Mouse (Mus musculus): ENCODE data around the gene Pde4b. TPM values are rescaled to one million over a fixed set of nuclear protein-coding genes. Genes with fewer than 3 reads are reported as not detected.

Pde4b gene
- polyA plus RNA-seq, 1 experiment from 2014 or later: 44.5 TPM

- Histone ChIP-seq H3K36me3 (ENCODE audit: insufficient read depth, low read length) (no peaks in the 10 kb centered on the region), H3K4me1 (ENCODE audit: insufficient read depth, low read depth, low read length) (no peaks in the 10 kb centered on the region), H3K27ac (ENCODE audit: low read length) (no peak overlapping the region), H3K9me3 (ENCODE audit: low read length) (no peaks in the 10 kb centered on the region), H3K9ac (replicated peaks; ENCODE audit: low read depth) (no peak overlapping the region), H3K4me3 (ENCODE audit: low read depth, low read length) (no peak overlapping the region), H3K27me3 (replicated peaks; ENCODE audit: insufficient read depth, low read length) (no peaks in the 10 kb centered on the region), H3K4me2 (replicated peaks; ENCODE audit: low read depth, low read length) (no peak overlapping the region)
- WGBS: 35% methylated on average over 2 of the region's 2 CpGs
- no peak for DNase-seq (ENCODE audit: low spot score)
- no peak for ATAC-seq
- no peak for TF ChIP-seq CTCF (IDR thresholded peaks at IDR 0.05)
- TF ChIP-seq EP300 (IDR thresholded peaks at IDR 0.05): no peak
Measured at GRCm38 (mm10) chr4:102579746-102580145, 492.4 kb downstream of the Pde4b start.

GRCm38 (mm10) chr4:102582165-102582749 is 494.9 kb downstream of the Pde4b start:
- no peak overlapping the region for H3K9ac ChIP-seq (replicated peaks; ENCODE audit: low read depth)
- no peak for DNase-seq (ENCODE audit: low spot score)
- TF ChIP-seq CTCF (IDR thresholded peaks at IDR 0.05): peak; percentile 27; the same call in 1 of the 2 replicates
- TF ChIP-seq EP300 (IDR thresholded peaks at IDR 0.05): peak; percentile 26; the same call in 1 of the 2 replicates
- WGBS: 70% methylated on average over 8 of the region's 8 CpGs
- H3K4me2 ChIP-seq (replicated peaks; ENCODE audit: low read depth, low read length): no peak overlapping the region
- H3K27ac ChIP-seq (ENCODE audit: low read length): no peak overlapping the region
- H3K9me3 ChIP-seq (ENCODE audit: low read length): no peaks in the 10 kb centered on the region
- H3K4me3 ChIP-seq (ENCODE audit: low read depth, low read length): no peak overlapping the region
- no peaks in the 10 kb centered on the region for H3K4me1 ChIP-seq (ENCODE audit: insufficient read depth, low read depth, low read length)
- H3K27me3 ChIP-seq (replicated peaks; ENCODE audit: insufficient read depth, low read length): no peaks in the 10 kb centered on the region
- H3K36me3 ChIP-seq (ENCODE audit: insufficient read depth, low read length): no peaks in the 10 kb centered on the region
- ATAC-seq: no peak

- no peak overlapping the region for H3K27ac ChIP-seq (ENCODE audit: low read length)
- H3K9me3 ChIP-seq (ENCODE audit: low read length): no peaks in the 10 kb centered on the region
- H3K4me2 ChIP-seq (replicated peaks; ENCODE audit: low read depth, low read length): no peak overlapping the region
- H3K4me1 ChIP-seq (ENCODE audit: insufficient read depth, low read depth, low read length): no peaks in the 10 kb centered on the region
- WGBS: 70% methylated on average over 6 of the region's 6 CpGs
- H3K9ac ChIP-seq (replicated peaks; ENCODE audit: low read depth): no peak overlapping the region
- no peak for DNase-seq (ENCODE audit: low spot score)
- no peaks in the 10 kb centered on the region for H3K36me3 ChIP-seq (ENCODE audit: insufficient read depth, low read length)
- TF ChIP-seq CTCF (IDR thresholded peaks at IDR 0.05) (no peak), EP300 (IDR thresholded peaks at IDR 0.05) (no peak)
- no peak for ATAC-seq
- no peak overlapping the region for H3K4me3 ChIP-seq (ENCODE audit: low read depth, low read length)
- H3K27me3 ChIP-seq (replicated peaks; ENCODE audit: insufficient read depth, low read length): no peaks in the 10 kb centered on the region
Measured at GRCm38 (mm10) chr4:102582963-102583362, 495.6 kb downstream of the Pde4b start.

- H3K4me1 ChIP-seq (ENCODE audit: insufficient read depth, low read depth, low read length): no peaks in the 10 kb centered on the region
- H3K27ac ChIP-seq (ENCODE audit: low read length): no peak overlapping the region
- no peak overlapping the region for H3K4me3 ChIP-seq (ENCODE audit: low read depth, low read length)
- H3K4me2 ChIP-seq (replicated peaks; ENCODE audit: low read depth, low read length): no peak overlapping the region
- no peaks in the 10 kb centered on the region for H3K9me3 ChIP-seq (ENCODE audit: low read length)
- no peak for TF ChIP-seq CTCF (IDR thresholded peaks at IDR 0.05)
- TF ChIP-seq EP300 (IDR thresholded peaks at IDR 0.05): no peak
- no peak overlapping the region for H3K9ac ChIP-seq (replicated peaks; ENCODE audit: low read depth)
- 92% methylated on average over 3 of the region's 3 CpGs for WGBS
- ATAC-seq (no peak), DNase-seq (ENCODE audit: low spot score) (no peak)
- no peaks in the 10 kb centered on the region for H3K36me3 ChIP-seq (ENCODE audit: insufficient read depth, low read length)
- no peaks in the 10 kb centered on the region for H3K27me3 ChIP-seq (replicated peaks; ENCODE audit: insufficient read depth, low read length)
Measured at GRCm38 (mm10) chr4:102583469-102583868, 496.1 kb downstream of the Pde4b start.

- DNase-seq (ENCODE audit: low spot score) (peak; percentile 37), ATAC-seq (peak; percentile 74)
- H3K36me3 ChIP-seq (ENCODE audit: insufficient read depth, low read length): no peaks in the 10 kb centered on the region
- H3K4me1 ChIP-seq (ENCODE audit: insufficient read depth, low read depth, low read length): peaks cover 6% of the 10 kb centered on the region; the same call in 1 of the 2 replicates
- H3K9ac ChIP-seq (replicated peaks; ENCODE audit: low read depth): no peak overlapping the region
- H3K27ac ChIP-seq (ENCODE audit: low read length): peak overlapping the region; percentile 38; the same call in 1 of the 2 replicates
- TF ChIP-seq EP300 (IDR thresholded peaks at IDR 0.05) (no peak), CTCF (IDR thresholded peaks at IDR 0.05) (no peak)
- H3K4me2 ChIP-seq (replicated peaks; ENCODE audit: low read depth, low read length): no peak overlapping the region
- WGBS: 23% methylated on average over 6 of the region's 6 CpGs
- H3K4me3 ChIP-seq (ENCODE audit: low read depth, low read length): no peak overlapping the region
- no peaks in the 10 kb centered on the region for H3K27me3 ChIP-seq (replicated peaks; ENCODE audit: insufficient read depth, low read length)
- no peaks in the 10 kb centered on the region for H3K9me3 ChIP-seq (ENCODE audit: low read length)
Measured at GRCm38 (mm10) chr4:102584601-102585265, 497.4 kb downstream of the Pde4b start.

- no peak overlapping the region for H3K4me2 ChIP-seq (replicated peaks; ENCODE audit: low read depth, low read length)
- DNase-seq (ENCODE audit: low spot score): no peak
- peak overlapping the region; percentile 38; the same call in 1 of the 2 replicates for H3K27ac ChIP-seq (ENCODE audit: low read length)
Measured at GRCm38 (mm10) chr4:102585541-102585940, 498.2 kb downstream of the Pde4b start.

More at GRCm38 (mm10) chr4:102585541-102585940, 498.2 kb downstream of the Pde4b start:
- Histone ChIP-seq H3K4me3 (ENCODE audit: low read depth, low read length) (no peak overlapping the region), H3K27me3 (replicated peaks; ENCODE audit: insufficient read depth, low read length) (no peaks in the 10 kb centered on the region), H3K9ac (replicated peaks; ENCODE audit: low read depth) (no peak overlapping the region), H3K36me3 (ENCODE audit: insufficient read depth, low read length) (no peaks in the 10 kb centered on the region), H3K4me1 (ENCODE audit: insufficient read depth, low read depth, low read length) (peaks cover 6% of the 10 kb centered on the region; the same call in 1 of the 2 replicates), H3K9me3 (ENCODE audit: low read length) (no peaks in the 10 kb centered on the region)
- WGBS: 41% methylated on average over 3 of the region's 4 CpGs
- ATAC-seq: no peak
- TF ChIP-seq EP300 (IDR thresholded peaks at IDR 0.05) (no peak), CTCF (IDR thresholded peaks at IDR 0.05) (no peak)

Measured in lung, postnatal 0 days (tissue).